Mouse (Mus musculus): ENCODE data around the gene H2-Eb1. TPM values are rescaled to one million over a fixed set of nuclear protein-coding genes. Genes with fewer than 3 reads are reported as not detected.

H2-Eb1 gene
- polyA plus RNA-seq, 1 experiment from 2014 or later = 2.4 TPM

DNA sequence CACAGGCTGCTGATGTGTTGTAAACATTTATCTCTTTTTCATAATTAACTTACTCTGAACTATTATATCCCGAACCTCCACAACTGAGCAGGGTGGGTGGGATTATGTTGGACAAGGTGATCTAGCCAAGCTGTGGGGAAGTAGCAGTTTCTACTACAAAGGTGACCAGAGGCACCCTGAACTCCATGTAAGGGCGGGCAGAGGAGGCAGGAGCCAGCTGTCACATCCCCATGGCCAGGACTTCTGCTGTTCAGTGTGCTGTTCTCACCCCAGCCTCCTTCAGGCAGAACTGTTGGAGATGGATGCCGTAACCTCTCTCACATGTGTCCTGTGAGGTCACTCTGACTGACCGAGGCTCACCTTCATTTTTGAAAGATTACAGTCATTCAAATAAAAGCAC is 35.9 kb upstream of the H2-Eb1 start:
- Histone ChIP-seq H3K27me3 (replicated peaks) (peaks cover 33% of the 10 kb centered on the region), H3K4me3 (no peak overlapping the region), H3K9me3 (no peaks in the 10 kb centered on the region), H3K36me3 (no peaks in the 10 kb centered on the region), H3K4me1 (0 out of 2 replicates have a peak, but pooled peaks cover 2% of the 10 kb centered on the region), H3K4me2 (no peak overlapping the region), H3K9ac (no peak overlapping the region), H3K27ac (replicated peaks) (no peak overlapping the region)
- WGBS = 62% methylated on average over 4 of the region's 4 CpGs
- ATAC-seq (ENCODE audit: extremely low read depth, insufficient number of reproducible peaks, low FRiP score, low TSS enrichment) = no peak

DNA sequence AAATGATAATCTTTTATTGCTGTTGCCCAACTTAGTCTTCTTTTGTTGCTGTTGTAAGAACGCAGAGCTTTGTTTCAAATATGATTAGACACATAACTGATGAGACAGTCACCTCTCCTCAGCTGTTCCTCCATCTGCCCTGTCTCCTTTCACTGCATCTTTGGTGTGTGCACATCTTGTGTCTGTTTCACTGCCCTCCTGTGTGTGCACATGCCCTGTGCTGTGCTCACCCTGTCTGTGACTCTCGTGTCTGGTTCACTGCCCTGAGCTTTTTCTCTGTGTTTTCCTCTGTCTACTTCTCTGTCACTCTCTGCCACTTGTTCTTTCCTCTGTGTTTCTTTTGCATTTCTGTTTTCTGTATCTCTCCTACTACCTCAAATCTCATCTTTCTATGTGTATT is 35.4 kb upstream of the H2-Eb1 start:
- ATAC-seq (ENCODE audit: extremely low read depth, insufficient number of reproducible peaks, low FRiP score, low TSS enrichment) = no peak
- Histone ChIP-seq H3K9ac (no peak overlapping the region), H3K27ac (replicated peaks) (no peak overlapping the region), H3K4me2 (no peak overlapping the region), H3K27me3 (replicated peaks) (peaks cover 29% of the 10 kb centered on the region), H3K4me3 (no peak overlapping the region), H3K4me1 (no peaks in the 10 kb centered on the region), H3K36me3 (no peaks in the 10 kb centered on the region), H3K9me3 (no peaks in the 10 kb centered on the region)
- WGBS = 87% methylated on average over 2 of the region's 2 CpGs

DNA sequence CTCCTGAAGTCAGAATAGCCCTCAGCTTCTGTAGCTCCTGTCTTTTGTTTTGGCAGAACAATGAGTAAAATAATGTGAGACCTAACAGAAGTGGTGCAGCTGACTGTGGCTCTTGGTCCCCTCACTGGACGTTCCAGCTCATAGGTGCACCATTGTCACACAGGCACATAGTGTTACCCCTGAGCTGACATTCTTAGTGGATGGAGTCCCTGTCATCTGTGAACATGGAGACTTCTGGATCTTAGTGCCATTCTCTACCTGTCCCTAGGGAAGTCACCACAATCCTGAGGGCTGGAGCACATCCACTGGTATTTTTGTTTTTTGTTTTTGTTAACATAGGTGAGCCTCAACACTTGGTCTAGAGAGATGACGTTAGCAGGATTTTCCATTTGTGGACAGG is 34.7 kb upstream of the H2-Eb1 start:
- no peak overlapping the region for H3K9ac ChIP-seq
- ATAC-seq (ENCODE audit: extremely low read depth, insufficient number of reproducible peaks, low FRiP score, low TSS enrichment) = no peak
- no peaks in the 10 kb centered on the region for H3K36me3 ChIP-seq
- peaks cover 25% of the 10 kb centered on the region for H3K27me3 ChIP-seq (replicated peaks)
- no peak overlapping the region for H3K4me3 ChIP-seq
- 67% methylated on average over 2 of the region's 2 CpGs for WGBS
- H3K4me1 ChIP-seq = no peaks in the 10 kb centered on the region
- no peak overlapping the region for H3K27ac ChIP-seq (replicated peaks)
- H3K4me2 ChIP-seq = no peak overlapping the region
- H3K9me3 ChIP-seq = no peaks in the 10 kb centered on the region

DNA sequence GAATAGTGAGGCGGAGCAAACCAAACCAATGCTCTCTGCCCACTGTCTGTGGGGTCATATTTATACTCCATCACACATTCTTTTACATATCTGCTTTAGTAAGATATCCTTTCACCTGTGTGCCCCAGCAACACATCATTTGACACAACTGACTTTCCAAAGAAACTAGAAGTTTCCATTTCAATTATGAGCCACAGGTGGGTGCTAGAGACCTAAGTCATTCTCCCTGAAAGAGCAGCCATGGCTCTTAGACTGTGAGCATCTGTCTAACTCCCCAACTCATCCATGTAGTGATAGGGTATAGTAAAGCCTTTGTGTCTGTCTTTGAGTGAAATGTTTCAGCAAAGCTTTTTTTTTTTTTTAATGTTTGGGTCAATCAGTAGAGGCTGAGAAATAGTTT is 33.6 kb upstream of the H2-Eb1 start:
- H3K4me2 ChIP-seq = no peak overlapping the region
- H3K4me3 ChIP-seq = no peak overlapping the region
- ATAC-seq (ENCODE audit: extremely low read depth, insufficient number of reproducible peaks, low FRiP score, low TSS enrichment) = no peak
- 79% methylated on average over 1 of the region's 1 CpGs for WGBS
- no peak overlapping the region for H3K9ac ChIP-seq
- peaks cover 19% of the 10 kb centered on the region for H3K27me3 ChIP-seq (replicated peaks)
- peaks cover 6% of the 10 kb centered on the region; the same call in 1 of the 2 replicates for H3K9me3 ChIP-seq
- H3K4me1 ChIP-seq = no peaks in the 10 kb centered on the region
- no peak overlapping the region for H3K27ac ChIP-seq (replicated peaks)
- H3K36me3 ChIP-seq = no peaks in the 10 kb centered on the region

DNA sequence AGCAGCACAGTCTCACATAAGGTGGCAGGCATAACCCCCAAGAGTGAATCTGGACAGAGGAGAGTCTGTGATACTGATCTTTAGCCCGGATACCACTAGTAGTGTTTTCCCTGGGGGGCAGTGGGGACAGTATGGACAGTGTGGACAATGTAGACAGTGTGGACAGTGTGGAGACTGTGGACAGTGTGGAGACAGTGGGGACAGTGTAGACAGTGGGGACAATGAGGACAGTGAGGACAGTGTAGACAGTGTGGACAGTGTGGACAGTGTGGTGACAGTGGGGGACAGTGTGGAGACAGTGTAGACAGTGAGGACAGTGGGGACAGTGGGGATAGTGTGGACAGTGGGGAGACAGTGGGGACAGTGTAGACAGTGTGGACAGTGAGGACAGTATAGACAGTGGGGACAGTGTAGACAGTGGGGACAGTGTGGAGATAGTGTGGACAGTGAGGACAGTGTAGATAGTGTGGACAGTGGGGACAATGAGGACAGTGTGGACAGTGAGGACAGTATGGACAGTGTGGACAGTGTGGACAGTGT is 25.1 kb upstream of the H2-Eb1 start:
- no peak for ATAC-seq (ENCODE audit: extremely low read depth, insufficient number of reproducible peaks, low FRiP score, low TSS enrichment)
- Histone ChIP-seq H3K4me2 (no peak overlapping the region), H3K4me1 (no peaks in the 10 kb centered on the region), H3K27ac (replicated peaks) (no peak overlapping the region), H3K4me3 (no peak overlapping the region), H3K9ac (no peak overlapping the region), H3K9me3 (peaks cover 10% of the 10 kb centered on the region; the same call in 1 of the 2 replicates), H3K36me3 (no peaks in the 10 kb centered on the region), H3K27me3 (replicated peaks) (peaks cover 40% of the 10 kb centered on the region)
- 48% methylated on average over 1 of the region's 1 CpGs for WGBS

DNA sequence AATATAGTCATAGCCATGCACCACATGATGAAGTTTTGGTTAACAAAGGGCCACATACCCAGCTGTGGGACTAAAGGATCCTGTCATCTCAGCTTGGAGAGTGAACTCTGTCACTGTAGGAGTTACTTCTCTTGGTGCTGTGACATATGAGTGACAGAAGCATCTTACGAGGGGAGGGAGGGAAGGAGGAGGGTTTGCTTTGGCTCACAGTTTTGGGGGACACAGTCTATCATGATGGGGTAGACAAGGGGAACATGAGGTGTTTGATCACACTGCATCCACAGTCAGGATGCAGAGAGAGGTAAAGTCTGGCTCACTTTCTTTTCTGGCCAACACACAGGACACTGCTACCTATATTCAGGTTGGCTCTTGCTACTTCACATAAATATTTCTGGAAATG is 23.8 kb upstream of the H2-Eb1 start:
- 52% methylated on average over 1 of the region's 1 CpGs for WGBS
- Histone ChIP-seq H3K27me3 (replicated peaks) (peaks cover 40% of the 10 kb centered on the region), H3K4me2 (no peak overlapping the region), H3K4me3 (no peak overlapping the region), H3K4me1 (no peaks in the 10 kb centered on the region), H3K36me3 (no peaks in the 10 kb centered on the region), H3K27ac (replicated peaks) (no peak overlapping the region), H3K9ac (no peak overlapping the region), H3K9me3 (peaks cover 7% of the 10 kb centered on the region; the same call in 1 of the 2 replicates)
- no peak for ATAC-seq (ENCODE audit: extremely low read depth, insufficient number of reproducible peaks, low FRiP score, low TSS enrichment)

DNA sequence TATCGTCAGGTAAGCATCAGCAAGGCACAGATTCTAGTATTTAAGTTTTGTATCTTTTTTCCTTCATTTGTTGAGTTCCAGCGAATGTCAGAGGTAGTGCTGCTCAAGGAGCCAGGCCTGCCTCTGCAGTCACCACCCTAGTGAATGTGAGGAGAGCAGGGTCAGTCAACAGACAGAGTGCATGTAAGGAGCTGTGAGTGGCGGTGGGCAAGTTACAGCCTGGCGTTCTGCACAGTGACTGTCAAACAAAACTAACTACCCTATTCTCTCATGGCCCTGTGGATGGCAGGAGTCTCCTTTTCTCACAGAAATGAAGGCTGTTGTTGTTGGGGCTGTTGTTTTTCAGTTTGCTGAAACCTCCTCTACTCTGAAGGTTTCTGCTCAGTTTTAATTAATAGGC is 20.3 kb upstream of the H2-Eb1 start:
- no peak for ATAC-seq (ENCODE audit: extremely low read depth, insufficient number of reproducible peaks, low FRiP score, low TSS enrichment)
- Histone ChIP-seq H3K9ac (no peak overlapping the region), H3K36me3 (no peaks in the 10 kb centered on the region), H3K27ac (replicated peaks) (no peak overlapping the region), H3K27me3 (replicated peaks) (peaks cover 30% of the 10 kb centered on the region), H3K9me3 (no peaks in the 10 kb centered on the region), H3K4me3 (no peak overlapping the region), H3K4me1 (no peaks in the 10 kb centered on the region), H3K4me2 (no peak overlapping the region)
- WGBS = 67% methylated on average over 4 of the region's 4 CpGs

DNA sequence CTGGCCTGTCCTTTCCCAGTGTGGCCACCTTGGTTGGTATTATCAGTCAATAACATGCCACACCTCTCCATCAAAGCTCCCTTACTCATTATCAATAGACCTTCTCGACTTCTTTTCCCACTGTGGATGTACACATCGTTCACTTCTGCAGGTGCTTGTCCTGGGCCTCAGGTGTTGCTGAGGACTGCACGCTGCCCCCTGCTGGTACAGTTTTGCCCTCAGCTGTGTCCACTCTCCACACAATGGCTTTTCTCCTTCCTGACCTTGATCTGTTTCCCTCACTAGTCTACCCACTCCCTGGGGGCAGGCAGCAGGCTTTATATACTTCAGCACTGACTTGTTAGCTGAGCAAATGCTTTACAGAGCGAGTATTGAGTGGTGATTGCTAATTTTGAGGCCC is 19.8 kb upstream of the H2-Eb1 start:
- H3K27me3 ChIP-seq (replicated peaks) = peaks cover 25% of the 10 kb centered on the region
- no peak for ATAC-seq (ENCODE audit: extremely low read depth, insufficient number of reproducible peaks, low FRiP score, low TSS enrichment)
- 37% methylated on average over 4 of the region's 4 CpGs for WGBS
- no peak overlapping the region for H3K27ac ChIP-seq (replicated peaks)
- H3K4me2 ChIP-seq = no peak overlapping the region
- no peaks in the 10 kb centered on the region for H3K9me3 ChIP-seq
- H3K9ac ChIP-seq = no peak overlapping the region
- H3K36me3 ChIP-seq = no peaks in the 10 kb centered on the region
- H3K4me1 ChIP-seq = no peaks in the 10 kb centered on the region
- H3K4me3 ChIP-seq = no peak overlapping the region

DNA sequence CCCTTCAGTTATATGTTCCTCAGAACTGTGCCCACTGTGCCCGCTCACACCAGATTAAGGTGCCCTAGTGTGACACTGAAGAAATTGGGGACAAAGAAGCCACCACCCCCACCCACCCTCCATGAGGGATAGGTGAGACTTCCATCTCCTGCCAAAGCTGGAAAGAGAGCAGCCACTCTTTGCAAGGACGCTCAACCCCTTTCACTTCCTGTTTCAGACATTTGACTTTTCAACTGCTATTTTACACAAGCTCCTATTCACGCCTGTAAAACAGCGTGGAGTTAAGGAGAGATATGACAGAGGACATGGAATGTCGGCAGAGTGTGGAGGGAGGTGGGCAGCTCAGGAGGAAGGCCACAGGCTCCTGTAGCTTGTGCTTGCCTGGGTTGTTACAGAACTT is 19.2 kb upstream of the H2-Eb1 start:
- no peak for ATAC-seq (ENCODE audit: extremely low read depth, insufficient number of reproducible peaks, low FRiP score, low TSS enrichment)
- H3K36me3 ChIP-seq = no peaks in the 10 kb centered on the region
- 55% methylated on average over 5 of the region's 5 CpGs for WGBS
- no peaks in the 10 kb centered on the region for H3K4me1 ChIP-seq
- H3K9ac ChIP-seq = no peak overlapping the region
- no peak overlapping the region for H3K27ac ChIP-seq (replicated peaks)
- H3K27me3 ChIP-seq (replicated peaks) = peaks cover 20% of the 10 kb centered on the region
- H3K4me3 ChIP-seq = no peak overlapping the region
- no peaks in the 10 kb centered on the region for H3K9me3 ChIP-seq
- H3K4me2 ChIP-seq = no peak overlapping the region

DNA sequence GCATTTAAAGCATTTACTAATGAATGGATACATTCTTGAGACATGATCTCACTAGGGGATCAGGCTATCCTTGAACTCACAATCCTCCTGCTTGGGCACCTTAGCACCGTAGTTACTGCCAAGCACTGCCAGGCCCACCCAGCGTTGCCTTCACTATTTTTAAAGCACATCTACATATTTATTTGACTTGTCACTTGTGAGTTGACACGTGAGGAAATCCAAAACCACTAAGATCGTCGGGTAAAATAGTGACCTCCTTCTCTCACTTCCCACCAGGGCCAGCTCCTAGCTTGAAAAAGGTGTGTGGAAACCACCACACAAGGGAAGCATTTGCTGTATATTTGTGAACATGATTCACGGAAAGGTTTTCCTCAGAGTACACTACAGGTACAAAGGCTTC is 18.7 kb upstream of the H2-Eb1 start:
- 58% methylated on average over 6 of the region's 6 CpGs for WGBS
- peaks cover 20% of the 10 kb centered on the region for H3K27me3 ChIP-seq (replicated peaks)
- ATAC-seq (ENCODE audit: extremely low read depth, insufficient number of reproducible peaks, low FRiP score, low TSS enrichment) = no peak

DNA sequence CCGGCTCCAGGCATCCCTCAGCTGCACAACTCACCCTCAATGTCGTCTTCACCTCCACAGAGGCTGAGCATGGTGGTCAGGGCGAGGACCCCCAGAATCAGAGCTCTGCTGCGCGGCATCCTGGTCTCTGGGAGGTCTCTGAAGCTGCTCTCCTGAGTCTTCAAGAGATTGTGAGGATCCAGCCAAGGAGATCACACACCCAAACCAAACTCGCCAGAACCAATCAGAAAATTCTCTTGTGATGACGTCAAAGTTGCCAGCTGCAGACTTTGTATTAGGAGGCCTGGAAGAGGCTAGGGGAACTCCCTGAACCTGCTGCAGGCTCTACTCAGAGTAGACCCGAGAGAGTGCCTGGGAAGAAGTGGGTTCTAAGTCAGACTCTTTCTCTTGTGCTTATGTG is 18.0 kb upstream of the H2-Eb1 start, which contains the start of gene H2-Aa:
H2-Aa (minus strand) TSS at position 176 of the 400 bp plus-strand sequence.
- Histone ChIP-seq H3K4me2 (no peak within 1 kb of the TSS), H3K4me1 (no peaks in the 10 kb centered on the region), H3K9ac (no peak within 1 kb of the TSS), H3K27ac (replicated peaks) (no peak within 1 kb of the TSS), H3K4me3 (no peak within 1 kb of the TSS), H3K9me3 (no peaks in the 10 kb centered on the region), H3K36me3 (no peaks in the 10 kb centered on the region), H3K27me3 (replicated peaks) (peaks cover 16% of the 10 kb centered on the region)
- WGBS = 14% methylated on average over 8 of the region's 8 CpGs
- no peak for ATAC-seq (ENCODE audit: extremely low read depth, insufficient number of reproducible peaks, low FRiP score, low TSS enrichment)

More for the DNA sequence above, 18.7 kb upstream of the H2-Eb1 start:
- H3K4me3 ChIP-seq = no peak overlapping the region
- H3K4me1 ChIP-seq = no peaks in the 10 kb centered on the region
- H3K27ac ChIP-seq (replicated peaks) = no peak overlapping the region
- no peaks in the 10 kb centered on the region for H3K36me3 ChIP-seq
- no peak overlapping the region for H3K9ac ChIP-seq
- H3K9me3 ChIP-seq = no peaks in the 10 kb centered on the region
- H3K4me2 ChIP-seq = no peak overlapping the region

DNA sequence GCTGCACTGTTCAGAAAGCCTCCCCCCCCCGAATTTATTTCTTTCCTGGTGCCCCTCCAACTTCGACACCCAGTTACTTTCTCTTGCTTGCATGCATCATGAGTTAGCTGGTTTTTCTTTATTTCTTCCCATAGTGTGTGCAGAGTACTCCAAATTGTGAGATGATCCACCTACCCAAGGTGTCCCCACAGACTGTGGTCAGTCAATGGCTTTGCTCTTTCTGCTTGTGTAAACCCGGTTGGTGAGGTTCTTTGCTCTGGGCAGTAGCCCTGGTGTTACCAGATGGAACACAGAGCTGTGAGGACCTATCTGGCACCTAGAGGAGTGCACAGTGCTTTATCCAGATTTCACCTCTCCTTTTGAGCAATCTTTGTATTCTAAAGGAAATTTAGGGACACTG is 17.5 kb upstream of the H2-Eb1 start:
- Histone ChIP-seq H3K4me2 (no peak overlapping the region), H3K4me1 (no peaks in the 10 kb centered on the region), H3K36me3 (no peaks in the 10 kb centered on the region), H3K9ac (no peak overlapping the region), H3K27me3 (replicated peaks) (peaks cover 11% of the 10 kb centered on the region), H3K4me3 (no peak overlapping the region), H3K9me3 (no peaks in the 10 kb centered on the region), H3K27ac (replicated peaks) (no peak overlapping the region)
- no peak for ATAC-seq (ENCODE audit: extremely low read depth, insufficient number of reproducible peaks, low FRiP score, low TSS enrichment)
- 62% methylated on average over 3 of the region's 3 CpGs for WGBS

Data from heart, embryonic 13.5 days (tissue).